Mouse (Mus musculus) gastrocnemius, postnatal 36 days (tissue): ENCODE measurements around the gene Slco4c1. TPM values are rescaled to one million over a fixed set of nuclear protein-coding genes. Genes with fewer than 3 reads are reported as not detected.

Source experiments
- DNase-seq, 2 experiments: peaks; one replicate each; pipeline ENCODE4 v3.0.0; 2022
- intact Hi-C: fragments of 180-260 bp; cut with DNase I; formaldehyde crosslinking; loops from one replicate; pipeline ENCODE4 v1.15.1; 2025
- total RNA-seq, 2 experiments: library from RNA; stranded (reverse); gene quantifications; 2 replicates each; pipeline ENCODE4 v1.2.3; 2021

Slco4c1 gene
- total RNA-seq, 2 experiments from 2014 or later = not detected

DNA sequence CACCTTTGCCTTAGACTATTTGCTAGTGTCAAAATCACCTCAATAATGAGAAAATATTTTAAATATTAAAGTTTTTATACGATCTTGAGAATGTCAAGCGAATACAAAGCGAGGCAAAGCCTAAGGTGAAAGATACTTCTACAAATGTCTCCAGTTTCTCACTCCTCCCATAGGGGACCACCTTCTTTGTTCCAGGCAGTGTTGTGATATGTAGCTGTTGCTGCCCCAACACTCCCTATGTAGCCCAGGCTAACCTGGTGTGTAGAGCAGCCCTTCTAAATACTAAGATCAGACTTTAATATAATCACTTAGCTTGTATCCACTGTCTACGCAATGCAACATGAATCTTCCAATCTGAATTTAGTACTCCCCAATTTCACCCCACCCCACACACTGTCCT lies 97.8 kb downstream of the Slco4c1 start:
- no peak for DNase-seq
- intact Hi-C loops = no loop called here

DNA sequence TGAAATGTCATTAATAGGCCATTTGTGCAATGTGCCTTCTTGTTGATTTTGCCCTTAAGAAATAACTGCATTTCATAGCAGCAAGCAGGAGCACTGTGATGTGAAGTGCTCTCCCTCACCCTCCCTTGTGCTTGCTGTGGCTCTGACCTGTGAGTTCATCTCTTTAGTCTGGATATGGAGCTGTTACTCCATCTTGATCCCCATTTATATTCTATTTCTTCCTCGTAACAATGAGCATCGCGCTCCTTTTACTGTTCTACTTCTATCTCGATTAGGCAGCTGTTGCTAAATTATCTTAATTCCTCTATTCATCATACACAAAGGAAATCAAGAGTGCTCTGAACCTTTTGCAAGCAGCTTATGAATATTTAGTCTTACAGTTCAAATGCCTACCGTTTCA lies 98.3 kb downstream of the Slco4c1 start:
- intact Hi-C loops = no loop called here
- DNase-seq = no peak

- intact Hi-C loops = no loop called here
- DNase-seq = no peak
Measured at GRCm38 (mm10) chr1:96770283-96770682, 101.7 kb downstream of the Slco4c1 start.

GRCm38 (mm10) chr1:96768264-96768663 lies 103.7 kb downstream of the Slco4c1 start:
- no peak for DNase-seq
- intact Hi-C loops = no loop called here

DNA sequence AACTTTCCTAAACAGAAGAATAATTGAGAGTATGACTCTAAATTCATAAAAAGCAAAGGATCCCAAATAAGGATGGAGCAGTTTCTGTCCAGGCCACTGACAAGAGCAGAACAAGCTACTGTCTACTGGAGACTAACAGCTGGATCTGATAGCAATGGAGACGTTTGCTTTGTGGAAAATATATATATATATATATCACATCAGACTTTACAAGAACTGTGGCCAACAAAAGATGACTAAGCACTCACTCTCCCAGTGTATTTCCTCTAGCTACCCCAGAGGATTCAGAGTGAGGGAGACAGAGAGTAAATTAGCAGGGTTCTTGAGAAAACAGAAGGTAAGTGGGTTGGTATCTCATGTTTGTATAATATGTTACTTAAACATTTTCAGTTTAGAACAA lies 105.4 kb downstream of the Slco4c1 start:
- no peak for DNase-seq
- intact Hi-C loops = no loop called here
